Mouse (Mus musculus): ENCODE data around the gene Abtb2.
"Not testable (repeated sequence)": the region's sequence is repeated elsewhere in the genome, so short reads cannot be mapped to it uniquely, and the experiment has no call there.

Abtb2 gene

DNA sequence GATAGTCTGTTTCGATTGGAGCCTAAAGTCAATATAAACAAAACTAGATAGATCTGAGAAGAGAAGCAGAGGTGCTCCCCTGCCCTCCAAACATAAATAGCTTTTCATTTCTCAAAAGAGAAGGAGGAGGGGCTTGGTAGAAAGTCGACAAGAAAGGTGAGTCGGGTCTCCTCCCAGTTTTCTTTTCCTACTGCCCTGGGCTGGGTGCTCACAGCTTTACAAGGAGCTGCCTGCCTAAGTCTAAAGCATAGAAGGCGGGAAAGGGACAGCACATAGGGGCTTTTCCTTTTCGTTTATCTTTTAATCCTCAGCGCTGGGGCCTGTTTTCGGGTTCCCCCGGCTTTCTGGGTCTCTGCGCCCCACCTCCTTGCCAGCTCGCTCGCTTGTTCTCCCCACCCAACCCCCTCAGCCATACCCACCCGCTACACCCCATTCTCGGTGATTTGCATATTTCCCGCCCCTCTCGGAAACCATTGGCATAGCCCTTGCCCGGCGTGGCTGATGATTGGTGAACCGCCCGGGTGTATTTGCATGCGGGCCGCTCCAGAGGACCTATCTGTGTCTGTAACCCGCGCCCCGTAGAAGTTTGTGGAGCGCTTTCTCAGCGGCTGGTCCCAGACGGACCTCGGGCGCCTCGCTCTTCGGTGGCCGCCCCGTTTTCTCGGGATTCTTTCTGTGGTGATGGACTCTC lies at the start of gene Abtb2:
Gene Abtb2, plus strand, starts transcription at position 579 of the 691 bp plus-strand sequence.
- DNase-seq (ENCODE audit: low spot score): peak; percentile 96

DNA sequence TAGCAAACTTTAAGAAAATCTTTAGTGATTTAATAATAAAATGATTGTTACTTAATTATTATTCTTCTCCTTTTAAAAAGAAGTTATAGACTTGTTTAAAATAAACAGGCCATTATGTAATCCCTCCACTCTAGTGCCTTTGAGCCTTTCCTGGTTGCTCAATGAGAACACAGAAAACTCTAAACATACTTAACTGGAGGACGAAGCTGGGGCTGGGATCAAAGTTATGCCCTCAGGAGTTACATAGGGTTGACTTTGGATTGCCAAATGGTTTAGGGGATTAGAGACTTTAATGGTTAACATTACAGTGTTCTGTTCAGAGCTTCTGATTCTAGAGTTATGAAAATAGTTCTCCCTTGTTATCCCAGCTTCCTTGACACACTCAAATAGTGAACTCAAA lies 49.6 kb upstream of the Abtb2 start:
- DNase-seq (ENCODE audit: low spot score): peak; percentile 32

DNA sequence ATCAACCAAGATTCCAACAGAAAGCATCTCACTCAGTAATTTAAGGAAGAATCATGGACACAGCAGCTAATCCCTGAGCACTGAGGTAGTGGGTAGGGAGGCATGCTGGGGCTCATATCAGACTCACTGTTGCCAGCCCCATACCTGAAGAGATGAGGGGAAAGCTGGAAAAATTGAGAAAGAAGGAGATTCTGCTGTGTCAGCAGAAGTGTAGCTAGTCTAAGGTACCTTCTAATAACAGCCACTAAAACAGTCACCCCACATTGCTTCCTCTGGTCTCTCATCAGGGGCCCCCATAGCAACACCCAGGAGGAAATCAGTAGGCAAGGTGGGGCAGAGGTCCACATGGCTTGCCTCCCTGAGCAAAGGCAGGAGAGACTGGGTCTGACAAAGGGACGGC lies 40.5 kb upstream of the Abtb2 start:
- DNase-seq (ENCODE audit: low spot score): no peak

DNA sequence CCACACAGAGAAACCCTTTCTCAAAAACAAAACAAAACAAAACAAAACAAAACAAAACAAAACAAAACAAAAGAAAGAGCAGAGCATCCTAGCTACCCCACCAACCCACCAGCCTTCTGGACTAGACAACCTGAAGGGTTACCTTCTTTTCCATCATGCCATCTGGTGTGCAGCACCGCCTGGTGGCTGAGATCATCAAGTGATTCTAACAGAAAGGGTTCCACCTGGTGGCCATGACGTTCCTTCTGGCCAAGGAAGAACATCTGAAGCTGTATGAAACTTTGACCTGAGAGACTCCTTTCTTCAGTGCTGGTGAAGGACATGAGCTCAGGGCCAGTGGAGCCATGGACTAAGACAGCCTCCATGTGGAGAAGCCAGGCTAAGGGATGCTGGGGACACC lies 19.0 kb upstream of the Abtb2 start:
- peak; percentile 70 for DNase-seq (ENCODE audit: low spot score)

DNA sequence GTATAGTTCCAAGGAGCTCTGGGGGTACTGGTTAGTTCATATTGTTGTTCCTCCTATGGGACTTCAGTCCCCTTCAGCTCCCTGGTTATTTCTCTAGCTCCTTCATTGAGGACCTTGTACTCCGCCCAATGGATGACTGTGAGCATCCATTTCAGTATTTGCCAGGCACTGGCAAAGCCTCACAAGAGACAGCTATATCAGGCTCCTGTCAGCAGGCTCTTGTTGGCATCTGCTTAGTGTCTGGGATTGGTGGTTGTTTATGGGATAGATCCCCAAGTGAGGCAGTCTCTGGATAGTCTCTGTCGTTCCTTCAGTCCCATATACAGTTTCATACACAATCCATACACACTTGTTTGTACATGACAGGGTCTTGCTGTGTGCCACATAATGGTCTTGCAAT lies 15.8 kb upstream of the Abtb2 start:
- not testable (repeated sequence) for DNase-seq (ENCODE audit: low spot score)

DNA sequence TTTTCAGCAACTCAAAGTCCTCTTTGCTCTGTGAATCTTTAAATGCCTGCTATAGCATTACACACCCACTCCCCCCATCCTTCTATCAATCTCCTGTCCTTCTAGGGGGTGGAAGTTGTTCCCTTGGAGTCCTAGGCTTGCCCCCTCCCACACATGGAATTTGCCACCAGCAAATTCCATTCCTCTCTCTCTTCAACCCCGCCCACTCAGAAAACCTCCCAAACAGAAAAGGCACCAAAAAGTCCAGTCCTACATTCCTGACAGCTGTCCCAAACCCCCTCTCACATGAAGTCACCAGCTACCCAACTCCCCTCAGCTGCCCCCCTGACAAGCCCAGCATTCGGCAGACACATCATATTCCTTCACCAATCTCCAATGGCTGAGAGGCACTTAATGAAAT lies 12.1 kb upstream of the Abtb2 start:
- DNase-seq (ENCODE audit: low spot score): no peak

DNA sequence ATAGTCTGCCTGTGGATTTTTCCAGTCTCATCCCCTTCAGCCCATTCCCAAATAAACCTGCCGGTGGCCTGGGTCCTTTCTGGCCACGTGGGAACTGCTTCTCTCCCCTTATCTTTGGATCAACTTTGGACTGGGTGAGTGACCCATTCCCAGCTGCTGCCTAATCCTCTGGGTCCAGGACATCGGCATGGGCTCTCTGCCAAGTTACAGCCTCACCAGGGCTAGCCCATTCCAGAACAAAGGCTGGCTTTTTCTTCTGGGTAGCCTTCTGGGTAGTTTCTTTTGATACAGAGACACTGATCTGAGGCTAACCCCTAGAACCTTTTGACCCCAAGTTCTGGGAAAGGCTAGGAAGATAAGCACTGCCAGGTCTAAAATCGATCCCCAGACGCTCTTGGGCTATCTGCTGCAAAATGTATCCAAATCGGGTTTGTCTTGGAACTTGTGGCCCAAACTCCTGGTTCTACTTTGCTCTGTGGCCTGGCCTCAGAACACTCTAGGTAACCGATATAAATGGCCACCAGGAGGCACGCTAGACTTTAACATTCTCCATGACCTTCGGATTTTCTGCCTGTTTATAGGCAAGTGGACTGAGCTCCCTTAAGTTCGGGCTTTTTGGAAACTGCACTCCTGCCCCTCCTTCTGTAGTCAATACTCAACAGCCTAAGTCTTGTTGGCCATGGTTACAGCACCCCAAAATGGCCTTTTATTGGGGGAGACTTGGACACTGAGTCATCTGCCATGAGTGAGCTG lies 9.8 kb upstream of the Abtb2 start:
- DNase-seq (ENCODE audit: low spot score): no peak

DNA sequence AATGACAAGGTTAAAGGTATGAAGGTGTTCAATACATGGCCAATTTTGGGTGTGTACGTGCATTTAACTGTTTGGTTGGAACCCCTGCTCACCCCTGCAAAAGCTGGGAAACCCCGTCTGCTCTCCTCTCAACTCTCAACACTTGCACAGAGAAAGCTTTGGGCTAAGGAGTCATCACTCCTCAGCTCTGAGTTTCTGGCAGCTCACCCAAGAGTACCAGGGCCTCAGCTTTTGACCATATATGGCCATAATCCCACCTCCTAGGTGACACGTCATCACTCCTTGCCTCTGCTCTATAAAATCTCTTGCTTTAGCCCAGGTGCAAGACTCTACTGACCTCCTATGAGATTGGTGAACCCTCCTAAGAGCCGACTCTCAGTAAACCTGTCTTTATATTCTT lies 5.2 kb upstream of the Abtb2 start:
- no peak for DNase-seq (ENCODE audit: low spot score)

DNA sequence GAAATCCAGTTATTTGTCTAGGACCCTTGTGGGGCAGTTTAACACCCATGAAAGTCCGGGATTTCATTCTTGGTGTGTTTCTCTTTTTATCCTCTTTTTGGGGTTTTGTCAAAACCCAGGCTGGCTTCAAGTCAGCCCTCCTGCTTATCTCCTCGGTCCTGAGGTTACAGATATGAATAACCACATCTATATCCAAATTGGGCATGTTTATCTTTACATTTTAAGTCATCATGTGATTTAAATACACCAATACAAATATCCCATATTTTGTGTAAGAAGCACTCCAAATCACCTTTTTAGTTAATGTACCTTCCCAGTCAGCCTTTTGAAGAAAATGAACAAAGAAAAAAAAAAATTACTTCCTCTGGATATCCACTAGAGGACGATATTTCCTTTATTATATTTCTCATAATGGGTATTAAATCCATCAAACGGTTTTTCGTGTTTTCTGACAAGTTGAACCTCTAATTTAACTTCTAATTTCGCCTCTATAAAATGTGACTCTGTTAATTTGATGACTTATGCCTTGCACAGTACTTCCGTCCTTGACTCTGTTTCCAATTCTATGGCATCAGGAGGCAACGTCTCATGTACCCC lies 1.6 kb upstream of the Abtb2 start:
- no peak for DNase-seq (ENCODE audit: low spot score)

DNA sequence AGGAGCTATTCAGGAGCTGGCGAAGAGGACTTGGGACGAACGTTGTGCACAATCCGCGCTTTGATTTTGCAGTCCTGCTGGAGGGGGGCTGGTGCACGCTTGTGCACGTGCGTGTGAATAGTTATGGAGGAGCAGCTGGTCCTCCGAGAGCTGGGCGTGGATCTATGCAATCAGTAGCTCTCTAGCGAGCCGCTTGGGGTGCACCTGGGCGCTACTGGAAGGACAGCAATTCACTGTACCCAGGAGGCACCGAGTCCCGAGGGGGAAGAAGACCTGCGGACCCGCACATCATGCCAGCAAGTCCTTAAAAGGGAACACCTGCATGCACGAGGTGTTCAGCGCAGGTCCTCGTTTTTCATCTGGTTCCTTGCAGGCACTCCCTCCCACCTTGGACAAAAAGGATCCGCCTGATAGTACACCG lies 929 bp upstream of the Abtb2 start:
- no peak for DNase-seq (ENCODE audit: low spot score)

DNA sequence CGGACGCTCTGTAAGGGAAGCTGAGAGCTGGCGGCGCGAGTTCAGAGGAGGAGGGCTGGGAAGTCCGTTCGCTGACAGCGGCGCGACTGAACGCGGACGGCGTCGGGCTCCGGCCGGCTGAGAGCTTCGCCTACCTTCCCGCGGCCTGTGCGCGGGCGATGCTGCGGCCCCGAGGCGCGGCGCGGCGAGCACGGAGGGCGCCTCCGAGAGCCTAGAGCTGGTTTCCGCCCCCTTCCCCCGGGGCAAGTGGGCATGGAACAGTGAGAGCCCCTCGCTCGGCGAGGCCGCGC lies 258 bp downstream of the Abtb2 start:
- DNase-seq (ENCODE audit: low spot score): no peak

DNA sequence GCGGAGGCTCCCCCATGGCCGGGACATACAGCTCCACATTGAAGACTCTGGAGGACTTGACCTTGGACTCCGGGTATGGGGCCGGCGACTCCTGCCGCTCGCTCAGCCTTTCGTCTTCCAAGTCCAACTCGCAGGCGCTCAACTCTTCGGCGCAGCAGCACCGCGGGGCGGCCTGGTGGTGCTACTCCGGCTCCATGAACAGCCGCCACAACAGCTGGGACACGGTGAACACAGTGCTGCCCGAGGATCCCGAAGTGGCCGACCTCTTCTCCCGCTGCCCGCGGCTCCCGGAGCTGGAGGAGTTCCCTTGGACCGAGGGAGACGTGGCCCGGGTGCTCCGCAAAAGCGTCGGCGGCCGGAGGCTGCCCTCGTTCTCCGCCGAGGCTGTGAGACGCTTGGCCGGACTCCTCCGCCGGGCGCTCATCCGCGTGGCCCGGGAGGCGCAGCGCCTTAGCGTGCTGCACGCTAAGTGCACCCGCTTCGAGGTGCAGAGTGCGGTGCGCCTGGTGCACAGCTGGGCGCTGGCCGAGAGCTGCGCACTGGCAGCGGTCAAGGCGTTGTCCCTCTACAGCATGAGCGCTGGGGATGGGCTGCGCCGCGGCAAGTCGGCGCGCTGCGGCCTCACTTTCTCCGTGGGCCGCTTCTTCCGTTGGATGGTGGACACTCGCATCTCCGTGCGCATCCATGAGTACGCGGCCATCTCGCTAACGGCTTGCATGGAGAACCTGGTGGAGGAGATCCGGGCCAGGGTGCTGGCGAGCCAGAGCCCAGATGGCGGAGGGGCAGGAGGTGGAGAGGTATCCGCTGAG lies 807 bp downstream of the Abtb2 start:
- peak; percentile 23 for DNase-seq (ENCODE audit: low spot score)

DNA sequence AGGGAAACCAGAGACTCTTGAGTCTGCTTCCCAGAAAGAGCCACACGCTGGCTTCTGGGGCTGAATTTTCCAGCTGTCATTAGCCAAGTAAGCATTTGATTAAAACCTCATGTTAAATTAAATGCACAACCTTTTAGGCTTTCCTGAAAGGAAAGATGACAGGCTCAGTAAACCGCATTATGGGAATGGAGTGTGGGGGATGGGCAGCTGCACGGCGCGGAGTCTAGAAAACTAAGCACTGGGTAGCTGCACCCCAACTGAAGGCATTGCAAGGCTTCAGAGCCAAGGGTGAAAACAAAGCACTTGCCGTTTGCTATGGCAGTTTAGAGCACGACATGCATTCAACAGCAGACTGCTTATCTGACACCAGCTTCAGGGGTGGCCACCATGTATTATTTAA lies 2.1 kb downstream of the Abtb2 start:
- no peak for DNase-seq (ENCODE audit: low spot score)

DNA sequence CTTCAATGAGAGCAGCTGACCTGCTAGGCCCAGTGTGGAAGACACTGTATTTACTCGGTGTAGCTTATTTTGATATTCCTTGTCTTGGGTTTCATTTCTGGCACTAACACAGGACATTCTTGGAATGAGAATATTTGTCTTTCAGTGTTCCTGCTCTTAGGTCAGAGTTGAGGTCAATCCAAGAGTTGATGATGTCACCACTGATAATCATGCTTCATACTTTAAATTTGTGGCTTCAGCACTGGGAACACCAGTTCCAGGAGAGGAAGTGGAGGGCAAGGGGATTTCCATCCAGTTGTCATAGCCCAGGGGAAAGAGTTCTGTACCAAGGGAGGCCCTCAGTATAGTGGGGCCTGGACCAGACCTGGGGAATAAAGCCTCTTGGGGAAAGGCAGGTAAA lies 3.6 kb downstream of the Abtb2 start:
- DNase-seq (ENCODE audit: low spot score): peak; percentile 17

DNA sequence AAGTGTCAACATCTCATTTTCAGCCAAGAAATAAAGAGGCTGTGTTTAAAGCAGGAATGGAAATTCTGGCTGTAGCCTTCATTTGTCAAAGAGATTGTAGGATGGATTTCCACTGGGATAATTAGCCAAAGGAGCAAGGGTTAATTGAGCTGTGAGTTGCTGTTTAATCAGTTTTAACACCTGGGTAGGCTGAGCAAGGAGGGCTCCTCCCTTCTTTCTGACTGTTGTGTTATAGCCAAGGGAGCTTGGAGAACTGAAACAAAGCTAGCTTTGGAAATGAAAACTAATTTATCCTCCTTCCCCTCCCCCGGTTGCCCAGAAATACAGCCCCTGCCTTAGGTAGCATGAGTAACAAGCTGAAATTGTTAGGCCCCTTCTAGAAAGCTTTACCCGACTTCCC lies 6.2 kb downstream of the Abtb2 start:
- no peak for DNase-seq (ENCODE audit: low spot score)

DNA sequence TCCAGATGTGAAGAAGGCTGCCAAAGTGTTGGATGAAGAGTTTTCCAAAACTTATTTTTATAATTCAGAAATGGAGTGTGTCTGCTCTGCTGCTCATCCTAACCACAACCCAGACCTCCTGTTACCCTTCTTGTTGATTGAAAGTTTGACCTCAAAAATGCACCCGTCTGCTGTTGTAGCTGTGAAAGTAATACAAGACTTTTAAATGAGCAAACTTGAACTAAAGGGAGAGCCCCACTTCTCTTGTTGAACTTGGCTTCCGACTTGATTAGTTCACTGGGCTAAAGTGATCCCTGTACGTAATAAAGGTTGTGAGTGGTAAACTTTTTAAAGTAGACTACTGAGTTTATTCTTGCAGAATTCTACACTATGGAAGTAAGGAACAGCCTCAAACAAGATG lies 10.3 kb downstream of the Abtb2 start:
- no peak for DNase-seq (ENCODE audit: low spot score)

DNA sequence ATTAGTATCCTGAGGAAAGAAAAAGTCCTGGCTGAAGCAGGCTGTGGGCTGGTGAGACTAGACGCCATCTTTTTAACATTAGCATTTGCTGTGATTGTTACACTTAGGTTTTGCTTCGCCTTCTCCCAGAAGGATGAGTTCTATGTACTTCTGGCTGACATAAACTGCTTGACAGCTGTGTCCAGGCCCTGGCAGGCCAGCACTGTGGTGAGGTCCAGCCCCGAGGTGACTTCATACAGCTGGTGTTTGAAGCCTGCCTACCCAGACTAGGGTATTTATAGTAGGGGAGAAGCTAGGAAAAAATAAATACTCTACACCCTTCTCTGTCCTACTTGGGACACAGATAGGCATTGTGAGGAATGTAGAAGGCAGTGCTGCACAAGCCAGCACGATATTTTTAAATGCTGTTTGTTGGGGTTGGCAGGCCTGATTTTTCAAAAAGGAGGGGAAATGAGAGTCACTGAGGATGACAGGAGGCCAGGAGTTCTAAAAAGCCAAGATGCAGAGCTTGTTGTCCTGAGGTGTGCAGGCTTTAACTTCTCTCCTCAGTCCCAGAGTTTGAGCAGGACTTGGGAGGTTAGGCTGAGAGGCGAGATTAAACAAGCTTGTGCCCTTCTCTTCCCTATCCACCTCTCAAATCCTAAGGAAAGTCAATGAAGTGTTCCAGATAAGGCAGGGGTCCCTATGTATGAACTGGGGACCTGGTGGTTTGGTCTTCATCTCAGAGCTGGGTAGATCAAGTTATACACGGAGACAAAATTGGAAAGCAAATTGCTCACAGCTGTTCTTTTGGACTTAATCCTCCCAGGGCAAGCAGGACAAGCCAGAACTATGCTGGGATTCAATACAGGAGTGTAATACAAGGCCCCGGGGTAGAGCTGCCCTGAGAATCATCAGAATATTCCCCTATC lies 11.9 kb downstream of the Abtb2 start:
- DNase-seq (ENCODE audit: low spot score): peak; percentile 58

DNA sequence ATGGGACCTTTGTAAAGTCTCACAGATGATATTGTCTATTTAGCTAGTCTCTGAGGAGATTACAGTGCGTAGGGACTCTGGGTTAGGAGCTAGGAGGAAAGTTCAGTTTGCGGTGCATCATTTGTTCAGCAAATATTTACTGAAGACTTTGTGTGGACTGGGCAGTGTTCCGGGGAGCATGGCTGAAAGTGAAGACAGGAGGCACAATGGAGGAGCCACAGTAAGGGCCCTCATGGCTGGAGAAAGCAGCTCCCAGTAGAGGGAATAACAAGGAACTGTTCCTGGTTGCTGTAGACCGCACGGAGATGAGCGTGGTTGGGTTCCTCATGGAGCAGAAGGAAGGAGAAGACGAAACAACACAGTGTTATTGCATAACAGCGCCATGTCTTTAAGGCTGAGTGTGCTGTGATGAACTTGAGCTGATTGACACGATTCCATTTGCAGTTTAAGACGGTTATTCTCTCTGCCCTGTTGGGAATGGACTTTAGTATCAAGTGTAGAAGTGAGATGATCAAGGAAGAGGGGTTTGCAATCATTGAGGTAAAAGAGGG lies 12.6 kb downstream of the Abtb2 start:
- no peak for DNase-seq (ENCODE audit: low spot score)

DNA sequence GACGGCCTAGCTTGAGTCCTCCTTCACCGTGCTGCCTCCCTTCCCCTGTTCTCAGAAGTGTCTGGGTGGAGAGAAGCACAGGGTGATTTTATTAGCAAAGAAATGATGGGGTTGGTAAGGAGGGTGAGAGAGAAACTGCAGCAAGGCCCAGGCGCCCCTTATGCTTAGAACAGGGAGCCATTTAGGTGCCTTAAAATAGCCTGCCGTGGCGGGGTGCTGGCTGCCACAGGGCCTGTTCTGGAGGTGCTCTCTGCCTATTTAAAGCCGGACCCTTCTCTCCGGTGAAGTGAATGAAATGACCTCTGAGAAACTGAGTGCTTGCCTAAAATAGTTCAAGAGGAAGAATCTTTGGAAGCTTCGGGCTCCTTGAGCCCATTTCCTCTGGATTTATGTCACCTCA lies 14.6 kb downstream of the Abtb2 start:
- no peak for DNase-seq (ENCODE audit: low spot score)

DNA sequence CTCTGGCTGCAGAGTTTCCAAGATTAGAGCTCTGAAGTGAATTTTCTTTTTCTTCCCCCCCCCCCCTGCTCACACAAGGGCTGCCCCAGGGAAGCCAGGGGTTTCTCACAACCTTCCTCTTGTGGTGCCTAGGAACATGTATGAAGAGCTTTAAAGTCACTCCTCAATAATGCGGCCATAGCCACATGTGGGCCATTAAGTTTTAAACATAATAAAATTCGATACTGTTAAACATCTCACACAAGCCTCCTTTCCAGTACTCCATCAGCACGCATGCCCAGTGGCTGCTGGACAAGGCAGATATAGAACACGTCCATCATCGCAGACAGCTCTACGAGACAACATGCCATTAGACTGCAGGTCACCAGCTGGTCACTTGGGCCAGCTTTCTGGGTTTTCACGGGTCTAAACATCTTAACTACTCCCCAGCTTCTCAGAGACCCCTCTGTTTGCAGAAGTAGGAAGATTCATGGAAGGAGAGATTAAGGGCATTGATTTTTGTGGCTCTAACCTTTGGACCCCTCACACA lies 15.3 kb downstream of the Abtb2 start:
- DNase-seq (ENCODE audit: low spot score): no peak

DNA sequence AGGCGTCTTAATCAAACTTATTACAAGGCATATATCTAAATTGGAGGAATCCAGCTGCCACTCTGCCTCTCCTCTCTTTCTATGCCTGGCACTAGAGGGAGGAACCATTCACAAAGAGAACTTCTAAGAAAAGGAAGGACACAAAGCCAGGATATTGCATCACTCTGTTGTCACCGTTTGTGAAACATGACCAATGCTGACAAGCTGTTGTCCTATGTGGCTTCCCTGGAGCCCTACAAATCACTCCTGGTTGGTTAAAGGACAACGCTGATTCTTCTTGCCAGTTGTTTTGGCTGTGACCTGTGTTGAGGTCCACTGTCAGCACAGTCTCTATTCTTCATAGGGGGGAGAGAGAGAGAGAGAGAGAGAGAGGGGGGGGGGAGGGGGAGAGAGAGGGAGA lies 17.2 kb downstream of the Abtb2 start:
- peak; percentile 62 for DNase-seq (ENCODE audit: low spot score)
